Mouse (Mus musculus) CH12F3 (cell line): ENCODE data around the gene Ica1.

Source experiments
- in situ Hi-C: fragments of 300-500 bp; cut with MboI; formaldehyde crosslinking; loops from 2 replicates; pipeline ENCODE4 v1.14.3; 2020; ENCODE audit warnings: low sequenced_read_pairs

Gene Ica1

DNA sequence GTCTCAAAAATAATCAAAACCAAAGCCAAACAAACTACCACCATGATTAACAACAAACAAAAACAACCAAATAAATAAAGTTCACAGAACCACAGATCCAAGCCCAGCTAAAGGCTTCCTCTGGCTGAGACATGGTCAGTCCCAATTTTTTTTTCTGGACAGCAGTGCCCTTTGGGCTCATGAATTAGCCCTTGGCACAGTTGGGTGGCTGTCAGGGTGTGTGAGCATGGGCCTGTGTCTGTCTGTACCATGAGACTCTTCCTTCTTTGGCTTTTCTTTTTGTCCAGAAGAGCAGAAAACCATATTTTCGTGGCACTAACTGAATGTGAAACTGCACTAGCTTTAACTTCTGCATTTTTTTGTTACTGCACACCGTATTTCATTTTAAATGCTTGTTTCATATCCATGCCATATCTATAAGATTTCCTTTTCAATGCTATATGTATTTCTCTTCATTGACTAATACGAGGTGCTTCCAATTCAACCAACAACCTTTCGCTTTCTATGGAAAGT lies 34.0 kb downstream of the Ica1 start:
- in situ Hi-C loops = no loop called here

DNA sequence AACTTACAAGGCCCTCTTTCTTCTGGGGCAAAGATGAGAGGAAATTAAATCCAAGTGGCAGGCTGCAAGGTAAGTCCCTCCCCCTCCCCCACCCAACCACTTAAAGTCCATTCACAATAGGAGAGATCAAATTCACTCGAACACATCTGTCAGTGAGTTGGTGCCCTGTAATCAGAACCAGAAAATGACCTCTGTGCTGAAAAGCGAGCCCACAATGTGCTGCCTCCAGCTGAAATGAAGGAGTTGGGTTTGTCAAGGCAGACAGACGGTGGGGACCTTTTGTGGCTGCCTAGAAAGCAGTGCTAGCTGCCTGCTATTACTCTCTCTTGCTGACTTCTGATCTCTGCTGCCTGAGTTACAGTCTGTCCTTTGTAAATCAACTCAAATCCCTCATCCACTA lies 35.8 kb downstream of the Ica1 start:
- in situ Hi-C loops = no loop called here

DNA sequence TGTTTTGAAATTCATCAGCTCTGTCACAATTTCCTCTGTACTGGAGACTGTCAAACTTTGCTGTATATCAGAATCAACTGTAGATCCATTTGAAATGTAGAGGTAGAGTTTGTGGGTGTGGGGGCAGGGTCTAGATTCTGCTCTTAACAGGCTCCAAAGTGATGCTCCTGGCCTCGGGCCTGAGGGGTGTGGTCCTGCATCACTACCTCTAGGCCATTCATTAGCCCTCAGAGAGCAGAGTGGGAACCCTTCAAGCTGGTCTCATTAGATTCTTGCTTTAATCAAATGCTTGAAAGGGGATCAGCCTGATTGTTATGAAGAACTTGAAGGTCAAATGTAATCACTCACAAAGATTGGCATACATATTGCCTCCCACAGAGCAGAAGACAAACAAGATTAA lies 36.6 kb downstream of the Ica1 start:
- in situ Hi-C loops = no loop called here

DNA sequence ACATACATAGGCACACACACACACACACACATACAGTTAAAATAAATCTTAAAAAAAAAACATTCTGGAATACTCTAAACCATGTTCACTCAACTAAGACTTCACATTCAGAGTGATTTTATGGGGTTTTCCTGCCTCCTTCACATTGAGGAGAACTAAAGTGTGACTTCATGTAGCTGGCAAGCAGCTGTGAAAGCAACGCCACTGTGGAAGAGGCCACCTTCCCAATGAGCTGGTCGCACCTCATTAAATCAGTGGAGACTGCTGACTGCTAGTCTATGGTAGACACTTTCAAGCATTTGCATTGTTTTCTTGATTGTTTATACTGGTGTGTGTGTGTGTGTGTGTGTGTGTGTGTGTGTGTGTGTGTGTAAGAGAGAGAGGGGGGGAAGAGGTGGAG lies 38.2 kb downstream of the Ica1 start:
- in situ Hi-C loops = no loop called here

- in situ Hi-C loops = no loop called here
Observed at GRCm38 (mm10) chr6:8738396-8738795, 39.9 kb downstream of the Ica1 start.

DNA sequence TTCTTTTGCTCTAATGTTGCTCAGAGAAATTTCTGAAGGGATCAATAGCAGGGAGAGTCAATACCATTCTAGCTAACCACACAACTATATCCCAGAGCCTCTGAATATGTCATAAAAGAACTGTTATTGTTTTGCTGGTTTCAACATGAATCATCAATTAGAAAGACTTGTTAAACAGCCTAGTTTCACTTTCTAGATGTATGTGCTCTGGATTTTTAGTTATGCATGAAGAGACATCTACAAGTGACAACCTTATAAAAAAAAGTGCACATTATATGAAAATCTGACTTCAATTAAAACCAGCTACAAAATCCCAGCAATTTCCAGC lies 41.8 kb downstream of the Ica1 start:
- in situ Hi-C loops = no loop called here

- in situ Hi-C loops = no loop called here
Observed at GRCm38 (mm10) chr6:8735657-8736492, 42.4 kb downstream of the Ica1 start.

GRCm38 (mm10) chr6:8735044-8735443 lies 43.2 kb downstream of the Ica1 start:
- in situ Hi-C loops = no loop called here

- in situ Hi-C loops = no loop called here
Observed at GRCm38 (mm10) chr6:8732492-8732891, 45.8 kb downstream of the Ica1 start.

DNA sequence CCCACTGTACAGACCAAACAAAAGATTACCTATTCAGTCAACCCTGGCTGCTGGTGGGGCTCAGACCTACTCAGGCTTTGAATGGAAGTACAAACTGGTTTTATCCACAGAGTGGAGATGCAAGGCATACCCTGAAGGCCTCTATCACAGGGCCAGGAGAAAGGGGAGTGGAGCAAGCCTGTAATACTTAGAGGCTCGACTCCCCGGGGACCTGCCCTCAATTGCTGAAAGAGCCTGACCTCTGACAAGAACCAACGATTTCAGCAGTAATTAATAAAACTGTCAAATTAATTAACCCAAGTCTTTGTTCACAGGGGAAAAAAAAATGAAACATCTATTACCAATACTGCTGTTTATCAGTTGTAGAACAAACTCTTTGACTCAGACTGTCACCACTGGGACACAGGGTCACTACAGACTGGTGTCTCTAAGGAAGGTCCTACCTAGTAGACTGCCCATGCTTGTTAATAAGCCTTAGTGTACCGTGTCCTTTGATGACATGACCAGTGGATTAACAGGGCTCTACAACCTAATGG lies 46.6 kb downstream of the Ica1 start:
- in situ Hi-C loops = no loop called here

- in situ Hi-C loops = no loop called here
Observed at GRCm38 (mm10) chr6:8730433-8730832, 47.9 kb downstream of the Ica1 start.

- in situ Hi-C loops = no loop called here
Observed at GRCm38 (mm10) chr6:8727806-8728205, 50.5 kb downstream of the Ica1 start.

- in situ Hi-C loops = no loop called here
Observed at GRCm38 (mm10) chr6:8725610-8726009, 52.7 kb downstream of the Ica1 start.

- in situ Hi-C loops = no loop called here
Observed at GRCm38 (mm10) chr6:8719692-8720091, 58.6 kb downstream of the Ica1 start.

GRCm38 (mm10) chr6:8717967-8718366 lies 60.3 kb downstream of the Ica1 start:
- in situ Hi-C loops = no loop called here

DNA sequence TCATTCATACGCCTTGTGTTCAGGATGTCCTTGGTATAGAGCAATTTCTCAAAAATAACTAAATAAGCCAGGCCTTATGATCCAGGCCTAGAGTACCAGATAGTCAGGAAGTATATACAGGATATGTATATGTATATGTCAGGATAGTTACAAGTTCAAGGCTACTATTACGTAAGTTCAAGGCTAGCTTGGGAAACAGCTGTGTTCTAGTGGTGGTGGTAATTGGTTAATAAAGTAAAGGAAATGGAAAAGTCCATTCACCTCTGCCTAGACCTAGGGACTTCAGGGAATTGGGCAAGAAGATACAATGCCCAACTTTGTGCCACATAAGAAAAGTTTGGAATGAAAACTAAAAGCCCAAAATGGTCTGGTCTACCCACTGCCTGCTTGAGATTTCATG lies 61.7 kb downstream of the Ica1 start:
- in situ Hi-C loops = no loop called here

DNA sequence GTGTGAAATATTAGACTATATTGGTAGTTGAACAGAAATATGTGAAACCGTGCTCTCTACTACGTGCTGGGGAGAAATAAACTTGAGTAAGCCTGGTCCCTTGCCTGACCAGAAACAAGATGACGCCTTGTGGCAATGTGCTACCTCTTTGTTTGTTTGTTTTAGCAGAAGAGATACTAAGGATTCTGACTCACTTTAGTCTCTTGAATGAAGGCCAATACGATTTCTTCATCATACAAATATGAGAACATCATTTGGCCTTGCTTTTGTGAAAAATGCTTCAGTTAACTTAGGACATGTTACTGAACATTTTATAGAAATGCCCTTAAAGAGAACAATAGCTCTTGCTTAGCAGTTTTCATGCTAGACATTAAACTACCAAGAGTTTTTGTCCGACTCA lies 67.0 kb downstream of the Ica1 start:
- in situ Hi-C loops = no loop called here

DNA sequence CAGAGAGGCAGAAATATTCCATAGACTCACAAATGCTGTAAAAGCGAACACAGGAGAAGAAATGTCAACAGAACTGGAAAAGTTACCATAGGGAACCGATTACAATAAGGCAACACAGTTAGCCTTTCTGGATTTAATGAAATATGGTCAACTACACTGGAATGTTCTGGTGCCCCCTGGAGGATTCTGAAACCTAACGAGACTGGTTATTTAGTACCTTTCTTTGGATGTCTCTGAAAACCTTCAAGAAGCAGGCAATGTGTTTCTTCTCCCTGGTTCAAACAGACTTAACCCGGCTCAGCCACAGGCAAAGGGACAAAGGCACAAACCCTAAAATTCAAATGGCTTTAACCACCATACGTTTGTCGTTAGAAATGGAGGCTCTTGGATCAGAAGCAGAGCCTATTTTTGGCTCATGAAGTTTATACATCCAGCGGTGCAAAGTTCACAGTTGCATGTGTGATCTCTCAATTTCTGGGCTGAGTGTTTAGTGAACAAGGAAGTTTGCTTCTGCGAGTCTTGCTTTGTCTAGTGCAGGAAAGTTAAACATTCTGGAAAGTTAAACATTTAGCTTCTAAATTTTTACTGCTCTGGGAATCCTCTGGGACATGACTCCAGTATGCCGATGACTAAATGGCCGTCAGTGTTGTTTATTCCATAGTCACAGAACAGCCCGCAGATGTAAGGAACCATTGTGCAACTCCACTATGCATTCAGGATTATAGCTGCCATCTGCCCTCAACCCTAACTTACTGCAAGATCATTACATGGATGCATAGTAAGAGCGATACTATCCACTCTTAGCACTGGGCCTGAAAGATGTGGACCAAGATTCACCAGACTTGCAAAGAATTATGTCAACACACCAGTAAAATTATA lies 83.4 kb downstream of the Ica1 start:
- in situ Hi-C loops = no loop called here

- in situ Hi-C loops = no loop called here
Observed at GRCm38 (mm10) chr6:8693926-8694635, 84.2 kb downstream of the Ica1 start.

DNA sequence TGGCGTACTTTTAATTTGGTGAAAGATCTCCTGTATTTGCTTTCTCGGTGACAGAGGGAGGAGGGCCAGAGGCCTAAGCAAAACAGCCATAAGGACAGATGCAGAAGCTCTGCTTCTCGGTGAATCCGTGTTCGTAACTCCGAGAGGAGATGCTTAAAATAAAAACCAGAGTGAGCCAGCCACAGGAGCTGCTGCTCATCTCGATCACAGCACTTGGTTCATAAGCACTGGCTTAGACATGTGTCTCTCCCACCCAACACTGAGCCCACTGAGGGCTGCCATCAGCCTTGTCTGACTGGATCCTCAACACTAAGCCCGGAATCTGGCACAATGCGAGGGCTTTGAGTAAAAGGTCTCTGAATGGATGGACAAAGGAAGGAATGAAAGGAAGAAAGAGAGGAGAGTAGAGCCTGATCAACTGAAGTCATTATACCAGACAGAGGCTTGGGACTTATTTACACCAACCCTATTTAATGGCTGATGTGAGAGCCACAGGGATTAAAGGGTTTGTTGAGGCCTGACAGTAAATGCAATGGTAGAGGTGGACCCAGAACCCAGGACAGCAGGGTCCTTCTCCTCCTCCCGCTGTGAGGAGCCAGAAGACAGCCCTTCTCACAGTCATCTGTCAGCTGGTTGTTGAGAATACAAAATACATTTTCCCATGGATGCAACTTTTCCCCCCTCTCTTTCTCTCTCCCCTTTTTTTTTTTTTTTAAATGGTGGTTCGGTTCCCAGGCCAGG lies 85.0 kb downstream of the Ica1 start:
- in situ Hi-C loops = no loop called here
